Mouse (Mus musculus) stomach, embryonic 14.5 days (tissue): ENCODE results near the gene Shb. TPM values are rescaled to one million over a fixed set of nuclear protein-coding genes. Genes with fewer than 3 reads are reported as not detected.

ENCODE experiments used
- ATAC-seq: fragments of 200-750 bp; cut with Nextera tagmentation; 2 replicates; pipeline ENCODE4 v1.8.0; 2017; ENCODE audit warnings: low read depth, moderate TSS enrichment; ENCODE audit not compliant: insufficient number of reproducible peaks, insufficient read depth, low FRiP score
- H3K27ac ChIP-seq: fragments of 300-500 bp; sonication (generic); 2 replicates; pipeline ENCODE4 v1.5.1; 2014; ENCODE audit warnings: mild to moderate bottlenecking, low read length, moderate library complexity, mixed read lengths
- H3K27me3 ChIP-seq: fragments of 300-500 bp; sonication (generic); 2 replicates; pipeline ENCODE4 v1.6.1; 2014; ENCODE audit warnings: low read length, control low read depth, mixed read lengths; ENCODE audit not compliant: control insufficient read depth, insufficient read depth
- H3K36me3 ChIP-seq: fragments of 300-500 bp; sonication (generic); 2 replicates; pipeline ENCODE4 v1.6.1; 2014; ENCODE audit warnings: mild to moderate bottlenecking, control low read depth, low read length, moderate library complexity, mixed read lengths; ENCODE audit not compliant: control insufficient read depth, insufficient read depth
- H3K4me1 ChIP-seq: fragments of 300-500 bp; sonication (generic); 2 replicates; pipeline ENCODE4 v1.6.1; 2014; ENCODE audit warnings: low read length, control low read depth, mixed read lengths; ENCODE audit not compliant: control insufficient read depth, insufficient read depth
- H3K4me2 ChIP-seq: fragments of 300-500 bp; sonication (generic); replicated peaks from 2 replicates; pipeline ENCODE4 v1.6.1; 2014; ENCODE audit warnings: low read depth, low read length, control low read depth
- H3K4me3 ChIP-seq: fragments of 300-500 bp; sonication (generic); 2 replicates; pipeline ENCODE4 v1.5.1; 2014; ENCODE audit warnings: low read depth, low read length, control low read depth
- H3K9ac ChIP-seq: fragments of 300-500 bp; sonication (generic); replicated peaks from 2 replicates; pipeline ENCODE4 v1.6.1; 2014; ENCODE audit warnings: low read depth, mild to moderate bottlenecking, control low read depth, low read length, moderate library complexity, mixed read lengths
- H3K9me3 ChIP-seq: fragments of 300-500 bp; sonication (generic); 2 replicates; pipeline ENCODE4 v1.6.1; 2016; ENCODE audit warnings: low read depth, low read length, control low read depth; ENCODE audit not compliant: control insufficient read depth
- WGBS: fragments of 180-500 bp; shearing (Covaris S2); extraction: QIAGEN DNeasy Blood & Tissue Kit; methylation state at CpG from one replicate; pipeline ENCODE4 v1.1.7; 2014; 5-methylcytosine and 5-hydroxymethylcytosine counted together
- polyA plus RNA-seq: library from polyadenylated mRNA; unstranded; fragments of >200 nt; fragmentation: Nextera tagmentation; extraction: Ambion mirVana; gene quantifications from 2 replicates; pipeline ENCODE4 v1.2.1, GENCODE M21; 2014

The Shb gene
- polyA plus RNA-seq, 1 experiment from 2014 or later = 4.4 TPM

- Histone ChIP-seq H3K27me3 (no peaks in the 10 kb centered on the region), H3K36me3 (no peaks in the 10 kb centered on the region), H3K27ac (no peak overlapping the region; the same call in 1 of the 2 replicates), H3K9me3 (no peaks in the 10 kb centered on the region), H3K4me3 (no peak overlapping the region), H3K4me2 (no peak overlapping the region), H3K4me1 (peaks cover 77% of the 10 kb centered on the region), H3K9ac (no peak overlapping the region)
- ATAC-seq = no peak
- WGBS = 36% methylated on average over 8 of the region's 8 CpGs
Observed at GRCm38 (mm10) chr4:45495531-45496201, 36.6 kb downstream of the Shb start.

GRCm38 (mm10) chr4:45493786-45494400 is 38.4 kb downstream of the Shb start:
- Histone ChIP-seq H3K4me2 (no peak overlapping the region), H3K4me3 (no peak overlapping the region), H3K27ac (no peak overlapping the region), H3K36me3 (no peaks in the 10 kb centered on the region), H3K4me1 (peaks cover 83% of the 10 kb centered on the region), H3K27me3 (no peaks in the 10 kb centered on the region), H3K9me3 (no peaks in the 10 kb centered on the region), H3K9ac (no peak overlapping the region)
- no peak for ATAC-seq
- WGBS = 37% methylated on average over 6 of the region's 6 CpGs

GRCm38 (mm10) chr4:45493118-45493517 is 39.2 kb downstream of the Shb start:
- H3K36me3 ChIP-seq = no peaks in the 10 kb centered on the region
- ATAC-seq = no peak
- H3K27me3 ChIP-seq = no peaks in the 10 kb centered on the region
- H3K9me3 ChIP-seq = no peaks in the 10 kb centered on the region
- H3K4me2 ChIP-seq = no peak overlapping the region; the same call in 1 of the 2 replicates
- H3K27ac ChIP-seq = peak overlapping the region; percentile 57
- H3K4me1 ChIP-seq = peaks cover 86% of the 10 kb centered on the region
- no peak overlapping the region for H3K4me3 ChIP-seq
- WGBS = 13% methylated on average over 7 of the region's 7 CpGs
- H3K9ac ChIP-seq = no peak overlapping the region

GRCm38 (mm10) chr4:45492681-45493081 is 39.6 kb downstream of the Shb start:
- Histone ChIP-seq H3K27me3 (no peaks in the 10 kb centered on the region), H3K9me3 (no peaks in the 10 kb centered on the region), H3K4me1 (peaks cover 90% of the 10 kb centered on the region), H3K9ac (no peak overlapping the region), H3K4me3 (no peak overlapping the region), H3K36me3 (no peaks in the 10 kb centered on the region), H3K27ac (peak overlapping the region; percentile 57), H3K4me2 (no peak overlapping the region; the same call in 1 of the 2 replicates)
- WGBS = 11% methylated on average over 5 of the region's 5 CpGs
- no peak for ATAC-seq

DNA sequence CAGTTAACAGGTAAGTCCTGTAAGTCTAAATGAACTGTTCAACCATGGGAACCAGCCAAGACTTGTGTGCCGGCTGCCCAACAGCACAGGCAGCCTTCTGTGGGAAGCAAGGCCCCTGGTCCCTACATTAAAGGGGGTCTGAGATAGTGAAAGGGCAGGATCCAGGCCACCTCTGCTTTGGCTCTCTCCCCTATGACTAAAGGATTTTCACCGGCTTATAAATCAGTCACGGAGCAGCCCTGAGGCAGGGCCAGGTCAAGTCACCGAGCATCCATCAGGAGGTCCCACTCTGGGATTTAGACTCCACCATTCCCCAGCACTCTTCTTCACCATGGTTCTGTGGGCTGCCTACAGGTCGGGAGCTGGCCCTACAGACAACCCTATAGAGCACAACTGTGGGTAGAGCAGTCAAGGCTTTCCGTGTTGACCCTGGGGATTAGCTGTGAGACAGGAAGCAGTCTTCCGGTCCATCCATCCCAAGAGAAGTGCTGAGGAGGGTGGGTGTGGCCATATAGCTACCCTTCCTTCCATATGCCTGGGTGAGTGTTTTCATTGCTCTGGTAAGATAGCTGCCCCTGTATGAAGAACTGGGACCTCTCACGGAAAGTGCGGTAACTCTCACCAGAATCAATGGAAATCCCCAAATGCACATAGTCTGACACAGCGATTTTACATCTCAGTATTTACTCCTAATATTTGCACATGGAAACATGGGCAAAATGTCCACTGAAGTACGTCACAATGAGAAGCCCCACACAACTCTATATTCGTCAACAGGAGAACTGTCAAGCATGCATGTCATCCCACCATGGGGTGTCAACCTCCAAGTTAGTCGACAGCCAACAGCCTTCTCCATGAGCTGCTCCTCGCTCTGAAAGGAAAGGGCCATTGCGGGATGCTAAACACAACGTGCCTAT is 40.3 kb downstream of the Shb start:
- H3K27ac ChIP-seq = peak overlapping the region; percentile 57
- no peak for ATAC-seq
- no peak overlapping the region for H3K4me3 ChIP-seq
- H3K4me1 ChIP-seq = peaks cover 95% of the 10 kb centered on the region
- no peaks in the 10 kb centered on the region for H3K36me3 ChIP-seq
- H3K9me3 ChIP-seq = no peaks in the 10 kb centered on the region
- H3K27me3 ChIP-seq = no peaks in the 10 kb centered on the region
- WGBS = 36% methylated on average over 16 of the region's 16 CpGs
- H3K9ac ChIP-seq = no peak overlapping the region
- no peak overlapping the region; the same call in 1 of the 2 replicates for H3K4me2 ChIP-seq

DNA sequence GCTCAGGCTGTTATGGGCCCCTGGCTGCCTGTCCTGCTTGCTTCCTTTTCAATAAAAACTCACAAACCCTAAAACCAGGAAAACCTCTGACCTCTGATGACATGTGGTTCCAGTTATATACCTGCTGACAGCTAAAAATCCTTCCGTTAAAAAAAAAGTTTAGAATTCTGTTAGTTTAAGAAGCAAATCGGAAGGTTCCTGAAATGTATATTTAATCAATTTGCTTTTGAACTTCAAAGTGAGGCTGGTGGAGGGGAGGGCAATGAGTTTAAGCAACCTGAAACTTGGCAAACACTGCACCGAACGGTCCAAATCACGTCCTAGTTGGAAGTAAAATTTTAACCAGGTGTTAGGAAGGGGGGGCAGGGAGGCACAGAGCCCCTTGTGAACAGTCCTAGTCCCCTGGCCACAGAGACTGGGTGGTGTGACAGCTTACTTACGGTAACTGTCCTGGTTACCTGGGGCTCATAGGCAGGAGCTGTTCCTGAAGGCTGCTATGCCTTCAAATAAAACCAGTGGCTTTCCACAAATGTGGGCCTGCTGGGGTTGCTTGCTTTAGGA is 41.1 kb downstream of the Shb start:
- Histone ChIP-seq H3K9ac (no peak overlapping the region), H3K27me3 (no peaks in the 10 kb centered on the region), H3K27ac (peak overlapping the region; percentile 86), H3K4me2 (no peak overlapping the region), H3K4me1 (peaks cover 90% of the 10 kb centered on the region), H3K36me3 (no peaks in the 10 kb centered on the region), H3K9me3 (no peaks in the 10 kb centered on the region), H3K4me3 (no peak overlapping the region)
- no peak for ATAC-seq
- 31% methylated on average over 6 of the region's 6 CpGs for WGBS

- peaks cover 81% of the 10 kb centered on the region for H3K4me1 ChIP-seq
- no peak for ATAC-seq
- H3K9me3 ChIP-seq = no peaks in the 10 kb centered on the region
- H3K9ac ChIP-seq = 0 out of 2 replicates have a peak overlapping the region, but pooled peaks have one; percentile 3
- no peak overlapping the region for H3K4me3 ChIP-seq
- H3K4me2 ChIP-seq = 0 out of 2 replicates have a peak overlapping the region, but pooled peaks have one; percentile 16
- no peaks in the 10 kb centered on the region for H3K36me3 ChIP-seq
- WGBS = 30% methylated on average over 8 of the region's 8 CpGs
- no peaks in the 10 kb centered on the region for H3K27me3 ChIP-seq
- H3K27ac ChIP-seq = peak overlapping the region; percentile 86
Observed at GRCm38 (mm10) chr4:45490036-45490752, 42.1 kb downstream of the Shb start.
